Mouse (Mus musculus): ENCODE data around the gene Sema3a. TPM values are rescaled to one million over a fixed set of nuclear protein-coding genes. Genes with fewer than 3 reads are reported as not detected.
A peak's percentile ranks its signal among the peaks of the same experiment; 100 is the strongest.

Sema3a gene
- polyA plus RNA-seq, 1 experiment from 2014 or later, result 24.9 TPM

- H3K4me2 ChIP-seq (ENCODE audit: low read length), result no peak overlapping the region
- no peaks in the 10 kb centered on the region for H3K36me3 ChIP-seq (ENCODE audit: control insufficient read depth, insufficient read depth, low read length)
- no peak for DNase-seq (ENCODE audit: low spot score)
- no peak overlapping the region for H3K4me3 ChIP-seq (ENCODE audit: low read depth, low read length)
- no peaks in the 10 kb centered on the region for H3K4me1 ChIP-seq (replicated peaks; ENCODE audit: control insufficient read depth, insufficient read depth, low read length)
- H3K9me3 ChIP-seq (ENCODE audit: control insufficient read depth, low read length), result no peaks in the 10 kb centered on the region
- H3K9ac ChIP-seq (ENCODE audit: low read length), result no peak overlapping the region
- ATAC-seq (replicated peaks; ENCODE audit: low FRiP score, low TSS enrichment, low read depth), result no peak
- WGBS, result 43% methylated on average over 7 of the region's 7 CpGs
- H3K27ac ChIP-seq (ENCODE audit: low read depth), result no peak overlapping the region
- no peaks in the 10 kb centered on the region for H3K27me3 ChIP-seq (replicated peaks; ENCODE audit: control insufficient read depth, insufficient read depth, low read length)
Measured at GRCm38 (mm10) chr5:13144733-13145457, 19.7 kb downstream of the Sema3a start.

- Histone ChIP-seq H3K36me3 (ENCODE audit: control insufficient read depth, insufficient read depth, low read length) (no peaks in the 10 kb centered on the region), H3K9ac (ENCODE audit: low read length) (no peak overlapping the region), H3K4me1 (replicated peaks; ENCODE audit: control insufficient read depth, insufficient read depth, low read length) (peaks cover 3% of the 10 kb centered on the region; the same call in 1 of the 2 replicates), H3K27ac (ENCODE audit: low read depth) (no peak overlapping the region), H3K27me3 (replicated peaks; ENCODE audit: control insufficient read depth, insufficient read depth, low read length) (no peaks in the 10 kb centered on the region), H3K4me2 (ENCODE audit: low read length) (no peak overlapping the region), H3K9me3 (ENCODE audit: control insufficient read depth, low read length) (no peaks in the 10 kb centered on the region), H3K4me3 (ENCODE audit: low read depth, low read length) (no peak overlapping the region)
- 79% methylated on average over 5 of the region's 5 CpGs for WGBS
- no peak for DNase-seq (ENCODE audit: low spot score)
- no peak for ATAC-seq (replicated peaks; ENCODE audit: low FRiP score, low TSS enrichment, low read depth)
Measured at GRCm38 (mm10) chr5:13149909-13150308, 24.7 kb downstream of the Sema3a start.

- no peaks in the 10 kb centered on the region for H3K9me3 ChIP-seq (ENCODE audit: control insufficient read depth, low read length)
- no peak overlapping the region for H3K4me3 ChIP-seq (ENCODE audit: low read depth, low read length)
- no peak for DNase-seq (ENCODE audit: low spot score)
- no peak overlapping the region for H3K9ac ChIP-seq (ENCODE audit: low read length)
- no peaks in the 10 kb centered on the region for H3K27me3 ChIP-seq (replicated peaks; ENCODE audit: control insufficient read depth, insufficient read depth, low read length)
- ATAC-seq (replicated peaks; ENCODE audit: low FRiP score, low TSS enrichment, low read depth), result no peak
- 39% methylated on average over 2 of the region's 2 CpGs for WGBS
- no peaks in the 10 kb centered on the region for H3K36me3 ChIP-seq (ENCODE audit: control insufficient read depth, insufficient read depth, low read length)
- no peak overlapping the region for H3K27ac ChIP-seq (ENCODE audit: low read depth)
- H3K4me1 ChIP-seq (replicated peaks; ENCODE audit: control insufficient read depth, insufficient read depth, low read length), result peaks cover 3% of the 10 kb centered on the region; the same call in 1 of the 2 replicates
- H3K4me2 ChIP-seq (ENCODE audit: low read length), result no peak overlapping the region
Measured at GRCm38 (mm10) chr5:13151002-13151401, 25.8 kb downstream of the Sema3a start.

DNA sequence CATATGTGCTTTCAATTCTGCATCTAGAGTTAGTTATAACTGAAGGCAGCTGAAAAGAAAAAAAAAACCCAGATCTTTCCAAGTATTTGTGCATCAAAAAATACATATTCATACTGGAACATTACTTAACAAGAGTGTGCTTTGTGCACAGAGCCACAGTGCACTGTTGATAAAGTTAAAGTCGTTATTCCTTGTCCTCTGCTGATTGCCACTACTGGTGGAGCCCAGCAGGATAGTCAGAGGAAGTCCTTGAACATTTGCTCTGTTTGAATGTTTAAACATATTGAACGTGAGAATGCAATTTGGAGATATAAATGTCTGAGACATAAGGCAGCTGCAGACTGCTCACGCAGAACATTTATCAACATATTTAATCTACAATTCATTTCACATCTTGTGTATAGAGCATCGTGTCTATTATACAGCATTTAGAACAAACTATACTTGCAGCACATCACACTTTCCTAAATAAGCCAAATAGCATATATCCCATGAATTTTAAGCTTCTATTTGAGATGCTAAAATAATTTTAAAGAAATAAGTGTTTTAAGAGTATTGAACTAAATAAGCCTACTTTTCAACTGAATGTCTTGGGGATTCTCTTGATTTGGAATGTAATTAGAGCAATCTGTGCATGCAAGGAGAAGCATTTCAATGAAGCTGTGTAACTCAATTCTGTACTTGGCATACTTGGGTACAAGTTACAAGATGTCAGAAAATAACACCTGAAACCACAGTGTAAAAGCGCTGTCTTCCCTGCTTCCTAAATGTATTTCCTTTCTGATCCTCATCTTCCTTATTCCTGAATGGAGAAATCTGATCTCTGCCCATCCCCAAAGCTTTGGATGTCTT lies 32.8 kb downstream of the Sema3a start:
- no peaks in the 10 kb centered on the region for H3K36me3 ChIP-seq (ENCODE audit: control insufficient read depth, insufficient read depth, low read length)
- ATAC-seq (replicated peaks; ENCODE audit: low FRiP score, low TSS enrichment, low read depth), result no peak
- H3K9ac ChIP-seq (ENCODE audit: low read length), result no peak overlapping the region
- no peak for DNase-seq (ENCODE audit: low spot score)
- no peaks in the 10 kb centered on the region for H3K4me1 ChIP-seq (replicated peaks; ENCODE audit: control insufficient read depth, insufficient read depth, low read length)
- no peaks in the 10 kb centered on the region for H3K9me3 ChIP-seq (ENCODE audit: control insufficient read depth, low read length)
- no peaks in the 10 kb centered on the region for H3K27me3 ChIP-seq (replicated peaks; ENCODE audit: control insufficient read depth, insufficient read depth, low read length)
- 43% methylated on average over 5 of the region's 5 CpGs for WGBS
- no peak overlapping the region for H3K4me2 ChIP-seq (ENCODE audit: low read length)
- H3K4me3 ChIP-seq (ENCODE audit: low read depth, low read length), result no peak overlapping the region
- no peak overlapping the region for H3K27ac ChIP-seq (ENCODE audit: low read depth)

DNA sequence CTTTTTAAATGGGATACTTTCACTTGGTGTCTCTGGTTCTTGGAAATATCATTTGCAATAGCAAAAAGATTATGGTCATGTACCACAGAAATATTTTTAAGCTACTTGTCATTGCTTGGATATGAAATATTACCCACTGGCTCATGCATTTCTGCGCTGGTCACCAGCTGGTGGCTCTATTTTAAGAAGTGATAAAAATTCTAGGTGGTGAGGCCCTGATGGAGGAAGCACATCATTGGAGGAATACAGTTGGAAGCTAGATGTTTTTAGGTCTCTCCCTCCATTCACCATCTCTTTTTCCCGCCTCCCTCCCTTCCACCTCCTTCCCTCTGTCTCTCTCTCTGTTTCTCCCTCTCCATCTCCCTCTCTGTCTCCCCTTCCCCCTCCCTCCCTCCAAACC lies 57.0 kb downstream of the Sema3a start:
- Histone ChIP-seq H3K9ac (ENCODE audit: low read length) (no peak overlapping the region), H3K27me3 (replicated peaks; ENCODE audit: control insufficient read depth, insufficient read depth, low read length) (no peaks in the 10 kb centered on the region), H3K4me1 (replicated peaks; ENCODE audit: control insufficient read depth, insufficient read depth, low read length) (no peaks in the 10 kb centered on the region), H3K4me3 (ENCODE audit: low read depth, low read length) (no peak overlapping the region), H3K4me2 (ENCODE audit: low read length) (no peak overlapping the region), H3K36me3 (ENCODE audit: control insufficient read depth, insufficient read depth, low read length) (no peaks in the 10 kb centered on the region), H3K9me3 (ENCODE audit: control insufficient read depth, low read length) (no peaks in the 10 kb centered on the region), H3K27ac (ENCODE audit: low read depth) (no peak overlapping the region)
- DNase-seq (ENCODE audit: low spot score) (no peak), ATAC-seq (replicated peaks; ENCODE audit: low FRiP score, low TSS enrichment, low read depth) (no peak)
- 92% methylated on average over 2 of the region's 2 CpGs for WGBS

GRCm38 (mm10) chr5:13197886-13198285 lies 72.7 kb downstream of the Sema3a start:
- no peaks in the 10 kb centered on the region for H3K27me3 ChIP-seq (replicated peaks; ENCODE audit: control insufficient read depth, insufficient read depth, low read length)
- DNase-seq (ENCODE audit: low spot score) (no peak), ATAC-seq (replicated peaks; ENCODE audit: low FRiP score, low TSS enrichment, low read depth) (no peak)
- no peak overlapping the region for H3K27ac ChIP-seq (ENCODE audit: low read depth)
- no peaks in the 10 kb centered on the region for H3K36me3 ChIP-seq (ENCODE audit: control insufficient read depth, insufficient read depth, low read length)
- H3K4me2 ChIP-seq (ENCODE audit: low read length), result no peak overlapping the region
- no peaks in the 10 kb centered on the region for H3K9me3 ChIP-seq (ENCODE audit: control insufficient read depth, low read length)
- 31% methylated on average over 3 of the region's 3 CpGs for WGBS
- H3K4me1 ChIP-seq (replicated peaks; ENCODE audit: control insufficient read depth, insufficient read depth, low read length), result no peaks in the 10 kb centered on the region
- no peak overlapping the region for H3K9ac ChIP-seq (ENCODE audit: low read length)
- no peak overlapping the region for H3K4me3 ChIP-seq (ENCODE audit: low read depth, low read length)

DNA sequence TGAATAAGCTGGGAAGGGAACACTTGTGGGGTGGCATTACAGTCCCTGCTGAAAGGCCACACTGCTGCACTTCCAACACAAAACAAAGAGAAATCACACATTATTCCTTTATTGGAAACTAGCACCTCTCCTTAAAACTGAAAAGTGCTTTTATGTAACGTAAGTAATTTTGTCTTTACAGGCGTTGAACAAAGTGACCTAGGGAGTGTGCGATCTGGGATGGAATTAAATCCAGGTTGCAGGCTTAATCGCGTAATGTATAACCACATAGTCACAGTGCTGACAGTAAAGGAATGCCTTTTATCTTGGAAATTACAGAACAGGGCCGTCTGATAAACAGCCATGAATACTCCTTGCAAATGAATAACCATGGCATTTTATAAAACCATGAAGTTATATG lies 74.5 kb downstream of the Sema3a start:
- WGBS, result 82% methylated on average over 6 of the region's 6 CpGs
- DNase-seq (ENCODE audit: low spot score) (no peak), ATAC-seq (replicated peaks; ENCODE audit: low FRiP score, low TSS enrichment, low read depth) (no peak)
- no peaks in the 10 kb centered on the region for H3K9me3 ChIP-seq (ENCODE audit: control insufficient read depth, low read length)
- no peaks in the 10 kb centered on the region for H3K27me3 ChIP-seq (replicated peaks; ENCODE audit: control insufficient read depth, insufficient read depth, low read length)
- no peak overlapping the region for H3K27ac ChIP-seq (ENCODE audit: low read depth)
- H3K4me2 ChIP-seq (ENCODE audit: low read length), result no peak overlapping the region
- H3K36me3 ChIP-seq (ENCODE audit: control insufficient read depth, insufficient read depth, low read length), result no peaks in the 10 kb centered on the region
- H3K4me1 ChIP-seq (replicated peaks; ENCODE audit: control insufficient read depth, insufficient read depth, low read length), result no peaks in the 10 kb centered on the region
- H3K4me3 ChIP-seq (ENCODE audit: low read depth, low read length), result no peak overlapping the region
- H3K9ac ChIP-seq (ENCODE audit: low read length), result no peak overlapping the region

DNA sequence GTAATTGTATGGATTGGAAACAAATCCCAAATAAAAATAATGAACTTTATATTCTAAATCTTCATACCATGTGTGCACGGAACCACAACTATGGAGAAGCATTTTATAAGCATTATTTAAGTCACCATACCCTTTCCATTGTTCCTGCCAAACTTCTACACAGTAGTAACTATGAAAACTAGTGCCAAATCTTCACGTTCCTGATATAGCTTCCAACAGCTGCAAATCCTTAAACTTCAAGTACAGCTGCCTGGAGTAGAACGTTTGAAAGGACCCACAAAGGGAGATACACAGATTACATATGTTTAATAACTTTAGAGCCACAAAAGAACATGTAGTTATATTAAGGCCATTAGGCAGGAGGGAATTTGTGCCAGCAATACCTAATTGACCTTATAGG lies 130.1 kb downstream of the Sema3a start:
- Histone ChIP-seq H3K4me2 (ENCODE audit: low read length) (no peak overlapping the region), H3K9ac (ENCODE audit: low read length) (no peak overlapping the region), H3K36me3 (ENCODE audit: control insufficient read depth, insufficient read depth, low read length) (no peaks in the 10 kb centered on the region), H3K4me3 (ENCODE audit: low read depth, low read length) (no peak overlapping the region), H3K27ac (ENCODE audit: low read depth) (0 out of 2 replicates have a peak overlapping the region, but pooled peaks have one; percentile 33), H3K27me3 (replicated peaks; ENCODE audit: control insufficient read depth, insufficient read depth, low read length) (no peaks in the 10 kb centered on the region), H3K4me1 (replicated peaks; ENCODE audit: control insufficient read depth, insufficient read depth, low read length) (no peaks in the 10 kb centered on the region), H3K9me3 (ENCODE audit: control insufficient read depth, low read length) (no peaks in the 10 kb centered on the region)
- DNase-seq (ENCODE audit: low spot score) (no peak), ATAC-seq (replicated peaks; ENCODE audit: low FRiP score, low TSS enrichment, low read depth) (no peak)
- WGBS, result 49% methylated on average over 3 of the region's 3 CpGs

Measured in intestine, embryonic 14.5 days (tissue).